Mouse (Mus musculus) lung, adult 2 months (tissue): Measurements from ENCODE around the gene Ccdc162.

Source experiments
- CTCF ChIP-seq: fragments of 200-500 bp; IDR thresholded peaks from 2 replicates; pipeline ENCODE4 v1.5.1; 2011; ENCODE audit warnings: mild to moderate bottlenecking, low read length, control low read depth; ENCODE audit not compliant: insufficient read depth
- POLR2A ChIP-seq: fragments of 200-500 bp; IDR thresholded peaks from 2 replicates; pipeline ENCODE4 v1.6.1; 2011; ENCODE audit warnings: low read depth, mild to moderate bottlenecking, control low read depth, low read length, borderline replicate concordance; ENCODE audit errors: extremely low read depth

GRCm38 (mm10) chr10:41518508-41518980 lies 197.9 kb downstream of the Ccdc162 start:
- TF ChIP-seq CTCF (peak; percentile 57), POLR2A (no peak)
